Mouse (Mus musculus): Measurements from ENCODE around the gene Gm49510.

DNA sequence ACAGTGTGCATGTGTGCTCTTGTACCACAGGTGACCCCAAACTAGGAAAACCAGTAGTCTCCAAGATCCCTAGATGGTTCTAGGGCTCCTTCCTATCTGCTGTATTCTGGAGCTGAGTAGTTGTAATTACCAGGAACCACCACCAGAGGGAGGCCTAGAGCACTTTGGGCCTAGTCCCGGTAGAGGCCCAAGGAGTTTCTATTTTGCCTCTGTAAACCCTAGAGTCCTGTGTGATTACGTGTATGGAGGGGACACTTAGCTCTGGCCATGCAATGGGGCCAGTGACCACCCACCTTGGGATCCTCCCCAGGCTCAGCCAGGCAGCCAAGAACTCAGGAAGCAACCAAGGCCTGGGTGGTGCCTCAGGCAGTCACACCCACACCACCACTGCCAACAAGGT is 3.8 kb downstream of the Gm49510 start:
- TF ChIP-seq CTCF (IDR thresholded peaks at IDR 0.05; ENCODE audit: low read depth, low read length) = peak; percentile 94
- no peak for TF ChIP-seq TAL1 (conservative IDR thresholded peaks at IDR 0.05; ENCODE audit: low read depth, low read length)
- TF ChIP-seq GATA1 (IDR thresholded peaks at IDR 0.05; ENCODE audit: borderline replicate concordance, low read length) = no peak

All from G1E (cell line).